Mouse (Mus musculus) liver, embryonic 14.5 days (tissue): ENCODE results near the gene Tmem45b.

Experiments
- CTCF ChIP-seq: IDR thresholded peaks from 2 replicates; pipeline ENCODE4 v1.5.1; 2016; ENCODE audit warnings: antibody characterized with exemption, low read depth, control low read depth
- EP300 ChIP-seq: IDR thresholded peaks from 2 replicates; pipeline ENCODE4 v1.6.1; 2016; ENCODE audit warnings: antibody characterized with exemption, low read depth

DNA sequence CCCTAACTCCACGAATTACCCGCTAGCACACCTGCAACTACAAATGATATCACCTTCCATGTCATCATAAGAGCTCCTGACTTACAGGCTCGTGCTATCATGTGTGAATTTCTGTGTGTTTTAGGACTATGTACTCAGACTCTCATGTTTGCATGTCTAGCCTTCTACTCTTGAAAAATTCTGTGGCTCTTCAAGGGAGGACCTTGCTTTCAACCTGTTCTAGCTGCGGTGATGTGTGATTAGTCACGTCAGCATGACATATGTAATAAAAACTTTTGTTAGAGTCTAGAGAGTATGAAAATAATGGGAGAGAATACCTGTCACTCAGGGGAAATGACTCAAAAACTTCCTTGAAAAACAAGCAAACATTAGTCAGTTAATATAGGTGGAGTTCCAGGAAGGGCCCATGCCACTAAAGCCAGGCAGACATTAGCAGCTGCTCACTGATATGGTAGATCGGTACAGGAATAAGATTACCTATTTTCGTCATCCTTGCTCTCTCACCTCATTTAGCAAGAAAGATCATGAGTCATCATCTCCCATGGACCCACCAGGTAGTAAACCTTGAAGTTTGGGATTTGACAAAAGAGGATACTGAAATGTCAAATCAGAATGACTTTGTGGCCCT, 15.0 kb downstream of the Tmem45b start:
- TF ChIP-seq CTCF (no peak), EP300 (no peak)
